Mouse (Mus musculus): ENCODE data around the gene Rin2. TPM values are rescaled to one million over a fixed set of nuclear protein-coding genes. Genes with fewer than 3 reads are reported as not detected.
A peak's percentile ranks its signal among the peaks of the same experiment; 100 is the strongest.
"Not testable (repeated sequence)": the region's sequence is repeated elsewhere in the genome, so short reads cannot be mapped to it uniquely, and the experiment has no call there.

The Rin2 gene
- total RNA-seq, 2 experiments from 2014 or later: 24.2 to 29.3 TPM

GRCm38 (mm10) chr2:145720157-145720556 lies 45.1 kb downstream of the Rin2 start:
- no peak for DNase-seq (ENCODE audit: extremely low spot score in 1 of 2, low spot score in 2 of 2)
- intact Hi-C loops (cut with DNase I): no loop called here
- H3K4me3 ChIP-seq: no peak overlapping the region
- H3K27ac ChIP-seq: no peak overlapping the region
- no peak for TF ChIP-seq CTCF (IDR thresholded peaks at IDR 0.05)

DNA sequence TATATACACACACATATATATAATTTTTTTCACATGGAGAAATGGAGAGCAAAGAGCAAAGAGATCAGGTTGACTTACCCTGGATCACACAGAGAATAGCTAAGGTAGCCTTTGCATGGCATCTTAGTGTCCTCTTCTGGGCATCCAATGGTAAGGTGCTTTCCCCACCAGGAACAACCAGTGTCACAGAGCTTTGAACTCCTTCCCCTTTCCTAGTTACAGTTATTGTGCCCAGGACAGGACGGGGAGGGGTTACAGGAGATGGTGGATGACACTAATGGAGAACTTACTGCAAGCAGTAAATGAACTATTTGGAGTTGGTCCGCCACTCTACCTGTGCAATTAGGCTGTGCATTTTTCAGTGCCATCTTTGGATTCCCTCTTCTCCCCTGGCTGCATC lies 45.7 kb downstream of the Rin2 start:
- intact Hi-C loops (cut with DNase I): no loop called here
- TF ChIP-seq CTCF (IDR thresholded peaks at IDR 0.05): no peak
- H3K4me3 ChIP-seq: no peak overlapping the region
- DNase-seq (ENCODE audit: extremely low spot score in 1 of 2, low spot score in 2 of 2): no peak
- H3K27ac ChIP-seq: no peak overlapping the region

DNA sequence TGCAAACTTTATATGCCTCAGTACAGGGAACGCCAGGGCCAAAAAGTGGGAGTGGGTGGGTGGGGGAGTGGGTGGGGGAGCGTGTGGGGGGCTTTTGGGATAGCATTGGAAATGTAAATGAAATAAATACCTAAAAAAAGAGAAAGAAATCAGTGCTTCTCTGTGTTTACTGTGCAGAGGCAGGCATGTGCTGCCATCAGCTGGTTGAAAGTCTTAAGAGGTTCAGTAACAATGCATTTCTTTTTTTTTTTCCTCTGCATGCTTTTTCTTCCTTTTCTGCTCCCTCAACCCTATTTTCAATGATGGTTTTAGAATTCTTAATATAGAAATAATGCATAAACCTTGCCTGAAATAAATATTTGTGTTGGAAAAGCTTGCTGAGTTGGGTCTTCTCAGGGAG lies 47.3 kb downstream of the Rin2 start:
- TF ChIP-seq CTCF (IDR thresholded peaks at IDR 0.05): peak; percentile 22
- intact Hi-C loops (cut with DNase I); H3K4me3 ChIP-seq; DNase-seq (ENCODE audit: extremely low spot score in 1 of 2, low spot score in 2 of 2); H3K27ac ChIP-seq: not testable (repeated sequence)

GRCm38 (mm10) chr2:145724288-145724687 lies 49.3 kb downstream of the Rin2 start:
- no peak for DNase-seq (ENCODE audit: extremely low spot score in 1 of 2, low spot score in 2 of 2)
- no peak overlapping the region for H3K4me3 ChIP-seq
- no peak overlapping the region for H3K27ac ChIP-seq
- no peak for TF ChIP-seq CTCF (IDR thresholded peaks at IDR 0.05)
- intact Hi-C loops (cut with DNase I): no loop called here

- intact Hi-C loops (cut with DNase I): no loop called here
- DNase-seq (ENCODE audit: extremely low spot score in 1 of 2, low spot score in 2 of 2): no peak
Observed at GRCm38 (mm10) chr2:145729414-145729813, 54.4 kb downstream of the Rin2 start.

DNA sequence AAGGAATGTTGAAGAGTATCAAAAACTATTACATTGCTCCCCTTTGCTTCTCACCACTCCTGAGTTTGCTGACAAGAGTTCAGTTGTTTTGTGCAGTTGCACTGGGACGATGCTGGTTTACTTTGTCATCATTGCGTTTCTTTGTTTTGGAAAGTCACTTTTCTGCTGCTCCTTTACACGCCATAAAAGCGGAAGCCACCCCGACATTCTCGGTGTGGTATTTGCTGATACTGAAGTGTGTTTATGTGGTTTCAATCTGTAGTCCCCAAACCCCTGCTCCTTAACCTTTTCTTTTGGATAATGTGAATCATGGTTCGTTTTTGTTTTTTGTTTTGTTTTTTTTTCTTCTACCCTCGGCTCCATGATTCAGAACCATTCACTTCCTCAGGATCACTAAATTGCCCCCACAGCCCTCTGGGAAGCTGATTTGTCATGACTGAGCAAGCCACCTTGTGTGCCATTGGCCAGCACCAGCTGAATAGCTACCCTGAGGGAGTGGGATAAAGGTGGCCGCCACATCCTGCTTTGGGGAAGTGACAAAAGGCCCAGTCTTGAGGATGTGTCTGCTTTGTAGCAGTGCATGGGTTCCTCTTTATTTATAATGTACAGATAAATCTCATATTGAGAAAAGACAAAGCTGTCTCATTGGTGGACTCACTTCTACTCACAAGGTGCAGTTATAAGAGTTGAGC lies 55.3 kb downstream of the Rin2 start:
- intact Hi-C loops (cut with DNase I): no loop called here
- Histone ChIP-seq H3K27ac (no peak overlapping the region), H3K4me3 (no peak overlapping the region)
- DNase-seq (ENCODE audit: extremely low spot score in 1 of 2, low spot score in 2 of 2): no peak
- no peak for TF ChIP-seq CTCF (IDR thresholded peaks at IDR 0.05)

More at GRCm38 (mm10) chr2:145729414-145729813, 54.4 kb downstream of the Rin2 start:
- Histone ChIP-seq H3K27ac (no peak overlapping the region), H3K4me3 (no peak overlapping the region)
- TF ChIP-seq CTCF (IDR thresholded peaks at IDR 0.05): no peak

DNA sequence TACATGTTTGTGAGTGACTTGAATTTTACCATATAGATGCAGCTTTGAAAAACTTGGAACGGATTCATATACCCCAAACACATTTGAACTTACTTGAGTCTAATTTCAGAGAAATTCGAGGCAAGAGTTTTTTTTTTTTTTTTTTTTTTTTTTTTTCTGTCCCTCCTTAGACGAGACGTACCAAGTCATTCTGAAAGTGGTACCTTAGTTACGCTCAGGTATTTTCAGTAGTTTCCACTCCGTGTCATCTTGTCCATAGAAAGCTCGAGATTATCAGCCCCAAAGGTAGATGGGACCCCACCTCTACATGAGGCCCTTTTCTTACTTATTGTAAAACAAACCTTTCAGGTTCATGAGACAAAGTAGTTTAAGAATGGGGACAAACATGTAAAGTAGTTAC lies 55.9 kb downstream of the Rin2 start:
- TF ChIP-seq CTCF (IDR thresholded peaks at IDR 0.05): no peak
- intact Hi-C loops (cut with DNase I): no loop called here
- no peak overlapping the region for H3K4me3 ChIP-seq
- H3K27ac ChIP-seq: no peak overlapping the region
- DNase-seq (ENCODE audit: extremely low spot score in 1 of 2, low spot score in 2 of 2): no peak

- intact Hi-C loops (cut with DNase I): no loop called here
- TF ChIP-seq CTCF (IDR thresholded peaks at IDR 0.05): no peak
Observed at GRCm38 (mm10) chr2:145735079-145735478, 60.1 kb downstream of the Rin2 start.

DNA sequence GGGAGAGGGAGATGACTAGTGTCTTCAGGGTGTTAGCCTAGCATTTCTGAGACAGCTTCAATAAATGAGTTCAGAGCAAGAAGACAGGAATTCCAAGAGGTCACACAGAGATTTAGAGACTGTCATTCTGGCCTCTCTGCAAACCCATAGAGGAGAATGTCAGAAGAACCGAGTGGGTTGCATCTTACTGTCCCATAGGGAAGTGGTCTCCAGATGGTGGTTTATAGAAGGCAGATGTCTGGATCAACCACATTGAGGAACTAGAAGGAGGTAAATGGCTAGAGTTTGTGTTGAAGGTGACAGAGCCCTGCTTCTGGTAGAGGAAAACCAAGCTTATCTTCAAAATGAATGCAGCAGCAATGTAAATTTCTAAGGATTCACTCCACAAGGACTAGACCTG lies 61.5 kb downstream of the Rin2 start:
- Histone ChIP-seq H3K4me3 (no peak overlapping the region), H3K27ac (no peak overlapping the region)
- intact Hi-C loops (cut with DNase I): no loop called here
- no peak for TF ChIP-seq CTCF (IDR thresholded peaks at IDR 0.05)
- no peak for DNase-seq (ENCODE audit: extremely low spot score in 1 of 2, low spot score in 2 of 2)

More at GRCm38 (mm10) chr2:145735079-145735478, 60.1 kb downstream of the Rin2 start:
- DNase-seq (ENCODE audit: extremely low spot score in 1 of 2, low spot score in 2 of 2): no peak
- Histone ChIP-seq H3K4me3 (no peak overlapping the region), H3K27ac (no peak overlapping the region)

- H3K27ac ChIP-seq: no peak overlapping the region
- DNase-seq (ENCODE audit: extremely low spot score in 1 of 2, low spot score in 2 of 2): no peak
- intact Hi-C loops (cut with DNase I): no loop called here
- no peak overlapping the region for H3K4me3 ChIP-seq
- TF ChIP-seq CTCF (IDR thresholded peaks at IDR 0.05): no peak
Observed at GRCm38 (mm10) chr2:145737196-145737595, 62.2 kb downstream of the Rin2 start.

- intact Hi-C loops (cut with DNase I): no loop called here
- DNase-seq (ENCODE audit: extremely low spot score in 1 of 2, low spot score in 2 of 2): no peak
- Histone ChIP-seq H3K4me3 (no peak overlapping the region), H3K27ac (no peak overlapping the region)
- no peak for TF ChIP-seq CTCF (IDR thresholded peaks at IDR 0.05)
Observed at GRCm38 (mm10) chr2:145740729-145741128, 65.7 kb downstream of the Rin2 start.

- intact Hi-C loops (cut with DNase I): no loop called here
- Histone ChIP-seq H3K27ac (no peak overlapping the region), H3K4me3 (no peak overlapping the region)
- TF ChIP-seq CTCF (IDR thresholded peaks at IDR 0.05): no peak
- DNase-seq (ENCODE audit: extremely low spot score in 1 of 2, low spot score in 2 of 2): no peak
Observed at GRCm38 (mm10) chr2:145742795-145743710, 68.0 kb downstream of the Rin2 start.
